Mouse (Mus musculus): Measurements from ENCODE around the gene Cmtm4.

Gene Cmtm4

GRCm38 (mm10) chr8:104395703-104396357 lies at the start of gene Cmtm4:
Gene Cmtm4 (minus strand): TSS chr8:104395807.
- DNase-seq (ENCODE audit: low spot score in 2 of 2), result peak in 1 of 2 experiments; percentile 25

DNA sequence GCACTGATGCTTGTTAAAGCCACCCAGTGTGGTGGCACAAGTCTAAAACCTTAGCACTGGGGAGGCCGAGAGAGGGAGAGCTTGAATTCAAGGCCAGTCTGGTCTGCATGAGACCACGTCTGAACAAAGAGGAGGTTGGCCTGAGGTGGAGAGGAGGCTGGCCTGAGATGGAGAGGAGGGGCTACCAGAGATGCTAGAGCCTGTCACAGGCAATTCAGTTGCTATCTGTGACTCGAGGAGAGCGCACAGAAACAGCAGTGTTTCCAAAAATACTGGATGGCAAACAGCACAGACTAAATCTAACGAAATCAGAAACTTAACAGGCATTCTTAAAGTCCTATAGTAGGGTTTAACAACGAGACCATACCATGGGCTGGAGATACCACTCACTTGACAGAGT lies 49.6 kb upstream of the Cmtm4 start:
- DNase-seq (ENCODE audit: low spot score in 2 of 2), result no peak

DNA sequence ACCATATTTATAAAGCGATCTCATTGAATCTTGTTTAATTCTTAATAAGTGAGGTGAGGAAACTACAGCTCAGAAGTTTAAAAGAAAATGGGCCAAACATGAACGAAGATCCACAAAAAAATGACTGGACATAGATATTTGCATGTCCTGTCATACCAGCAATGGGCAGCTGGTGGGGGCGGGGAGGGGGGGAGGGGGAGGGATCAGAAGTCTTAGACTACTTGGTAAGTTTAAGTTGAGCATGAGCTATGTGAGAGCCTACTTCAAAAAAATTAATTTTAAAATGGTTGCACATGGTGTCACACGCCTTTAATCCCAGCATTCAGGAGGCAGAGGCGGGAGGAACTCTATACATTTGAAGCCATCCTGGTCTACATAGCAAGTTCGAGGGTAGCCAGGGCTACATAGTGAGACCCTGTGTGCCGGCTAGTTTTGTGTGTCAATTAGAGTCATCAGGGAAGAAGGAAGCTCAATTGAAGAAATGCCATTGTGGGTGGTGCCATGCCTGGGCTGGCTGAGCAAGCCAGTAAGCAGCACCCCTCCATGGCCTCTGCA lies 47.6 kb upstream of the Cmtm4 start:
- DNase-seq (ENCODE audit: low spot score in 2 of 2), result no peak

GRCm38 (mm10) chr8:104442299-104443124 lies 46.9 kb upstream of the Cmtm4 start, which contains the start of gene Dync1li2:
Gene Dync1li2 (minus strand): TSS chr8:104443047.
- peak; percentile 83 to 92 for DNase-seq (ENCODE audit: low spot score in 2 of 2)

DNA sequence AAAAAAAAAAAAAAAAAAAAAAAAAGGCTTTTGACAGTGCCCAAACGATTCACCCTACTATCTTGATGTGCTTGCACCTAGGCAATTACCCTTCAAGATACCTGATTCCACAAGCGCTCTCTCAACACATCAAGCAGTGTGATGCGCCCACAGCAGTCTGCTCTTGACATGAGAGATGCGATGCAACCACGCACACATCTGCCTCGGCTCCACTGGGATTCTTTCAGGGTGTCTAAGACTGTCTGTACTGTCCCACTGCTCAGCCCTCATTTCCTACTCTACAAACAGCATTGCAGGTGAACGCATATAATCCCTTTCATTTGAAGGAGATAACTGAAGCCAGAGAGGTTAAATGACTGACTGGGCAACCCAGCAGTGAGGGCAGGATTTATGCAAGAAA lies 46.0 kb upstream of the Cmtm4 start:
- DNase-seq (ENCODE audit: low spot score in 2 of 2), result no peak

- no peak for DNase-seq (ENCODE audit: low spot score in 2 of 2)
Measured at GRCm38 (mm10) chr8:104439461-104439860, 43.9 kb upstream of the Cmtm4 start.

- DNase-seq (ENCODE audit: low spot score in 2 of 2), result no peak
Measured at GRCm38 (mm10) chr8:104437494-104438135, 42.0 kb upstream of the Cmtm4 start.

DNA sequence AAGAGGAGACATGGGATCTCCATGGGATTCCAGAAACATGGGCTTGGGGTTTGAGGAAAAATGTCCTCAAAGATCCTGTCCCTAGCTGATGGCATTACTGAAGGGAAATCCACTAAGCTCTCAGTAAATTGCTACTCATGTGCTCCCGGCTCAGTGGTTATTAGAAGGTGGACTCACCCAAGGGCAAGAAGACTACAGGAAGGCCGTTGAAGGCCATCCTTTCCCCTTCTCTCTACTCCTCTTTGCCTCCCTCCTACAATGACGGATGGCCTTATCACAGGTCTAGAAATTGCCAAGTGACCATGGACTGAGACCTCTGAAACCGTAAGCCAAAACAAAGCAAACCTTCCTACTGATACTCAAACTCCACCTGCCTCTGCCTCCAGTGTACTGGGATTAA lies 41.0 kb upstream of the Cmtm4 start:
- DNase-seq (ENCODE audit: low spot score in 2 of 2), result no peak

DNA sequence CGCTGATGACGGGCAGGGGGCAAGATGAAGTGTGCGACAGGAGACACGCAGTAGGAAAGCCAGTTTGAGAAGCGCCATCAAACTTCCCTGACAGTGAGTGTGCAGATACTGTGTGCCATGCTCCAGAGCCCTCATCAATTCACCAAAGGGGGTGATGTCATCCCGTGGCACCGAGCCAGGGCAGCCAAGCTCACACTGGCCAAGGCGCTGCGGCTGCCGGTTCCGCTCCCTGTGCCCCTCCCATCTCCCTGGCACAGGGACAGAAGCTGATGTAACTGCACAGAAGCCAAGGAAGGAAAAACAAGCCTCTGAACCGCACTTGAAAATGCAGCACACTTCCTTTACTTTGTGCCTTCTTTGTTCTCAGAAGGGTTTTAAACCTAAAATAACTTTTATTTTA lies 40.4 kb upstream of the Cmtm4 start:
- peak; percentile 93 to 97 for DNase-seq (ENCODE audit: low spot score in 2 of 2)

DNA sequence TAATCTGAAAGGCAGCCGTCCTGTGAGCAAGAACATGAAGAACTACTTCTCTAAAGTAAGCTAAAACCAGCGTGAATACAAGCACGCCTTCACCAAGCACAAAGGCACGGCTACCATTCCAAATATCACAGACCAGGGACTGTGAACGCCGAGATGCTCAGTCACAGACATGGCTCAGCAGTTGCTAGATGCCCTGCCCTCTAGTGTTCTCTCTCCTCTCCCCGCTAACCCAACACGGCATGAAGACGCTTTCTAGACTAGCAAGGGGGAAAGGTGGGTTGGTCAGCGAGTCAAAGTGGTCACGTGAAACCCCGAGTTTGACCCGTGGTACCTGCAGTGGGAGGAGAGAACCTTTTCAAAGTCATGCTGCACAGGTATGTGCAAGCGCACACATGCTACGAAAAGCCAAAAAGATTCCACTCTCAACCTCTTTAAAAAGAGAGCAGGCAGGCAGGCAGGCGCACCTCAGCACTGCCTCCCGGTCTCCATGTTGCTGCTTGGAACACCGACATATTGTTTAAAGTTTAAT lies 39.3 kb upstream of the Cmtm4 start:
- DNase-seq (ENCODE audit: low spot score in 2 of 2), result no peak

GRCm38 (mm10) chr8:104434275-104434674 lies 38.7 kb upstream of the Cmtm4 start:
- DNase-seq (ENCODE audit: low spot score in 2 of 2), result no peak

DNA sequence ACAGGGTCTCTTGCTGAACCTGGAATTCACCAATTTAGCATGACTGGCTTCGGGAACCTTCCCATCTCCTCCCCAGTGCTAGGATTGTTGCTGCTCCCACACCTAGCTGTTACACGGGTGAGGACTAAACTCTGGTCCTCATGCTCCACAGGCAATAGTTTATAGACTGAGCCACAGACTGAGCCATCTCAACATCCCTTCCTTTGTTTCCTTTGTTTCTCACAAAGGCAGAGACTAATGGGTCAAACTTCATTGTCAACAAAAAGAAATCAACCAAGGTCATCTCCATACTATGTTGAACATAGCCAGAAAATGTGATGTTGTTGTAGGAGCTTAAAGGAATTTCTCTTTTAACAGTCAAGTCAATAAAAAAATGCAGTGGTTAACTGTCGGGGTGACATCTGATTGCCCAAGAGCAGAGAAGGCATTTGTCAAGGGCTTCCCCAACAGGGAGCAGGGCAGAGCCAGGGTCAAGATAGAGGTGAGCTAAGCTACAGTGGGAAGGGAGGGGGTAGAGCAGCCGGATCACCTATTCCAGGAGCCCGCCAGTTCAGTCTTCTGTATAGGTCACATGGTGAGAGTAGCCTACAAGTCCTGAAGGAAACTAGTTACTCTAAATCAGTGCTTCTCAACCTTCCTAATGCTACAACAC lies 37.7 kb upstream of the Cmtm4 start:
- DNase-seq (ENCODE audit: low spot score in 2 of 2), result no peak

DNA sequence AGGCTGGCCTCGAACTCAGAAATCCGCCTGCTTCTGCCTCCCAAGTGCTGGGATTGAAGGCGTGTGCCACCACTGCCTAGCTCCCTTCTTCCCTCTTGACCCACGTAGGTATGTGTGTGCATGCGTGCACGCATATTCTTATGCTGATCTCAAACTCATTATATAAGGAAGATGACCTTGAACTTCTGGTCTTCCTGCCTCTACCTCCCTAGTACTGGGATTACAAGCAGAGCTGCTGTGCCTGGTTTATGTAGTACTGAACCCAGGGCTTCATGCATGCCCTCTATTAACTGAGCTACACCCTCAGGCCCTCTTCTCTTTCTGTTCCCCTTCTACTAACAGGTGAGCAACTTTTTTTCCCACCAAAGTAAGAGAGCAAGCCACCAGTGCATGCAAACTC lies 37.0 kb upstream of the Cmtm4 start:
- no peak for DNase-seq (ENCODE audit: low spot score in 2 of 2)

DNA sequence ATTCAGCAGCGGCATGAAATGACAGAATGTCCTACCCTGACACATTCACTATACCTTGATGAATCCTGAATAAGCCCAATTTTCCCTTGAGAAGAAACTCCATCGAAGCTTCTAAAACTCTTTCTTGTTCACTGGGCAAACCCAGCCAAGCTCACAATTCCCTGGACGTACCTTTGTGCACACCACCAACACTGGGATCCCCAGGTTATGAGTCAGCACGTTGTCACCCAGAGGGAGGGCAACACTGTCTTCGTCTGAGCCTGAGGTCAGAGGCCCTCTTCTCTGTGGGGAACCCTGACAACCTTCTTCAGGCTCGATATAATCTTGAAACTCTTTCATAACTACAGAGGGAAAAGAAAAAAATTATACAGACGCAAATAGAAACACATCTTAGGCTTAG lies 34.6 kb upstream of the Cmtm4 start:
- no peak for DNase-seq (ENCODE audit: low spot score in 2 of 2)

DNA sequence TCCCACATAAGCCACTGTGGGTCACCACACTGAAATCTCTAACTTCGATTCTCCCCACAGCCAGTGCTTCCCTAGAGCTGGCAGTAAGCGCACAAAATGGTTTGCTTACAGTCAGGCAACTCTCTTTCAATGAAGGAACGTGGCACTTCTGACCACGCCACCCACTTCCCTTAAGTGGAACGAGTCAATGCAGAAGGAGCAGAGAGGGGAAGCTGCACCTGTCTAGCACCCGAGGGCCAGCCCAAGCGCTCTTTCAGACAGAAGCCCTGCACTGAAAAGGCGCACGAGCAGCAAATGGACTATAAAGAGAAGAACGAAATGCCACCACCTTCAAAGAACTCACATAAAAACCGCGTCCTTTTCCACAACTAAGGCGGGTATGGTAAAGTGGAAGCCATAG lies 32.1 kb upstream of the Cmtm4 start:
- DNase-seq (ENCODE audit: low spot score in 2 of 2), result no peak

GRCm38 (mm10) chr8:104422313-104422712 lies 26.7 kb upstream of the Cmtm4 start:
- no peak for DNase-seq (ENCODE audit: low spot score in 2 of 2)

- no peak for DNase-seq (ENCODE audit: low spot score in 2 of 2)
Measured at GRCm38 (mm10) chr8:104416022-104416421, 20.4 kb upstream of the Cmtm4 start.

DNA sequence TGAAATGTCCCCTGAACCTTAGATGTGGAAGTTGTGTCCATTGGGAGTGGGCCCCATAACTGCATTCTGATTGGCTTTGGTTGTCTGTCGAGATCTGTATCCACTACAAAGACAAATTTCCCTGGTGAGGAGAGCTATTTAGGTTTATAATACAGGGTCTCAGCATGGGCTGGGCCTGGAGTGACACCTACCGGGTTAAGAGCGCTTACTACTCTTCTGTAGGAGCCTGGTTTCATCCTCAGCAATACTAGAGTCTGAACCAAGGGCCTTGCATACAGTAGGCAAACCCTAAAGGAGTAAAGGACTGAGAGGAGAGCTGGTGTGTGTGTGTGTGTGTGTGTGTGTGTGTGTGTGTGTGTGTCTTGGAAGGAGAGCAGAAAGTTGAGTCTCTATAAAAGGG lies 18.6 kb upstream of the Cmtm4 start:
- DNase-seq (ENCODE audit: low spot score in 2 of 2), result no peak

- DNase-seq (ENCODE audit: low spot score in 2 of 2), result no peak
Measured at GRCm38 (mm10) chr8:104413770-104414169, 18.2 kb upstream of the Cmtm4 start.

DNA sequence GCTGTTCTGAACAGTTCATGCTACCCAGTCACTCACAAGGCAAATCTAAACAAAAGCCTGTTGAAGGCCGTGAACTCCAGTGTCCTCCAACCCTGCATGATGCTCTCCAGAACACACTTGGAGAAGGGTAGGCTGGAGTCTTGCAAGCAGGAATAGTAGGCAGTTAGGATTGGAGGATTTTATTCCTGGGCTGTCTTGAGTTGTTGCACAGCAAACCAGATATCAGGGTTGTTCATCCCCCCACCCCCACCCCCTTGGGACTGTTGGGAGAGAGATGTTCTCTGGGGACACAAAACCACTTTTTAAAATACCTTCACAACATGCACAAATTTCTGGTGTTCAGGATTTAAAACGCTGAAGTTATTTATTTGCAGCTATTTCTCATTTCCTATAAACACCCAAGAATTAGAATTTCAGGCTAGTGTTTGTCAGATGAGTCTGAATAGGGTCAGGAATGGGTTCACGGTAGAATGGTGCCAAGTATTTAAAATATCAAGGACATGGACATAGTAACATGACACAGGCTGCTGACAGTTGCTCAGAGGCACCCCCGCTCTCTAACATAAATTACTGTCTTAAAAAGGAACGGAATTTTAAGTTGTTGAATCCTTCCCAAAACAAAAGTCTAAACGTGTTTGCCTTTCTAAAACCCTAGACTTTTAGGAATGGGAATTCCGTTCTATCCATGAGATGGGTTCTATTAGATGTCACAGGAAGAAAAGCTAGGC lies 17.4 kb upstream of the Cmtm4 start:
- no peak for DNase-seq (ENCODE audit: low spot score in 2 of 2)

DNA sequence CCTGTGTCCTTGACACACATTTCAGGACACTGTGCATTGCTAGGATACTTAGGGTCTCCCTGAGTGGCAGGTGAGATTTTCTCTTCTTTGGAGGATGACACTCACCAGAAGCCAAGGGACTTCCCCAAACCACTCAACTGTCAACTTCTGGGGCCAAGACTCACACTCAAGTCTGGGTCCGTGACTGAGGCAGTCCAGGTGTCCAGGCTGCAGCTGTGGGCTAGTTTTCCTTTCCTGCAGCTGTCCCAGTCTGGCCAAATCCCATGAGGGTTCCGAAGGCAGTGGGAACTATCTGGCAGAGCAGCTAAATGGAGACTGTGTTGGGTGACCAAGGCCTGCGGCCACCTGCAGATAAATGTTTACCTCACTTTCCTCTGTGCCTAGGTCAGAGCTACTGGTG lies 16.4 kb upstream of the Cmtm4 start:
- DNase-seq (ENCODE audit: low spot score in 2 of 2), result no peak
